Mouse (Mus musculus) forebrain, postnatal 0 days (tissue): ENCODE results near the gene Ubxn7. TPM values are rescaled to one million over a fixed set of nuclear protein-coding genes. Genes with fewer than 3 reads are reported as not detected.

Experiments used
- ATAC-seq: fragments of 200-750 bp; cut with Nextera tagmentation; 2 replicates; pipeline ENCODE4 v1.8.0; 2017; ENCODE audit warnings: mild to moderate bottlenecking, moderate library complexity
- DNase-seq: peaks from one replicate; pipeline ENCODE4 v3.0.0-alpha.2; 2015
- H3K27ac ChIP-seq: fragments of 300-500 bp; sonication (generic); 2 replicates; pipeline ENCODE4 v1.5.1; 2014; ENCODE audit warnings: low read depth, mild to moderate bottlenecking, antibody characterized with exemption, low read length, moderate library complexity, mixed read lengths
- H3K27me3 ChIP-seq: fragments of 300-500 bp; sonication (generic); 2 replicates; pipeline ENCODE4 v1.6.1; 2014; ENCODE audit warnings: mild to moderate bottlenecking, low read length, mixed read lengths; ENCODE audit not compliant: insufficient read depth
- H3K36me3 ChIP-seq: fragments of 300-500 bp; sonication (generic); 2 replicates; pipeline ENCODE4 v1.6.1; 2014; ENCODE audit warnings: mild to moderate bottlenecking, moderate library complexity; ENCODE audit not compliant: insufficient read depth
- H3K4me1 ChIP-seq: fragments of 300-500 bp; sonication (generic); 2 replicates; pipeline ENCODE4 v1.6.1; 2014; ENCODE audit warnings: antibody characterized with exemption; ENCODE audit not compliant: insufficient read depth
- H3K4me2 ChIP-seq: fragments of 300-500 bp; sonication (generic); 2 replicates; pipeline ENCODE4 v1.6.1; 2014; ENCODE audit warnings: low read depth, mild to moderate bottlenecking, moderate library complexity
- H3K4me3 ChIP-seq: fragments of 300-500 bp; sonication (generic); 2 replicates; pipeline ENCODE4 v1.5.1; 2014; ENCODE audit warnings: low read depth, low read length, mixed read lengths
- H3K9ac ChIP-seq: fragments of 300-500 bp; sonication (generic); 2 replicates; pipeline ENCODE4 v1.6.1; 2014; ENCODE audit warnings: mild to moderate bottlenecking
- H3K9me3 ChIP-seq: fragments of 300-500 bp; sonication (generic); 2 replicates; pipeline ENCODE4 v1.6.1; 2016; ENCODE audit warnings: low read length
- CTCF ChIP-seq: sonication (generic); IDR thresholded peaks from 2 replicates; pipeline ENCODE4 v1.5.1; 2016; ENCODE audit warnings: antibody characterized with exemption, control low read depth, low read depth
- WGBS: fragments of 180-500 bp; shearing (Covaris S2); extraction: QIAGEN DNeasy Blood & Tissue Kit; methylation state at CpG from one replicate; pipeline ENCODE4 v1.1.7; 2014; 5-methylcytosine and 5-hydroxymethylcytosine counted together
- polyA plus RNA-seq: library from polyadenylated mRNA; unstranded; fragments of >200 nt; fragmentation: Nextera tagmentation; extraction: Ambion mirVana; gene quantifications from 2 replicates; pipeline ENCODE4 v1.2.1, GENCODE M21; 2015
- total RNA-seq: library from RNA; depleted of rRNA; stranded (reverse); fragments of >200 nt; gene quantifications from 2 replicates; pipeline ENCODE4 v1.2.3, GENCODE M21; 2014

Gene Ubxn7
- total and polyA plus RNA-seq, 2 experiments from 2014 or later: 10.5 to 42.5 TPM

DNA sequence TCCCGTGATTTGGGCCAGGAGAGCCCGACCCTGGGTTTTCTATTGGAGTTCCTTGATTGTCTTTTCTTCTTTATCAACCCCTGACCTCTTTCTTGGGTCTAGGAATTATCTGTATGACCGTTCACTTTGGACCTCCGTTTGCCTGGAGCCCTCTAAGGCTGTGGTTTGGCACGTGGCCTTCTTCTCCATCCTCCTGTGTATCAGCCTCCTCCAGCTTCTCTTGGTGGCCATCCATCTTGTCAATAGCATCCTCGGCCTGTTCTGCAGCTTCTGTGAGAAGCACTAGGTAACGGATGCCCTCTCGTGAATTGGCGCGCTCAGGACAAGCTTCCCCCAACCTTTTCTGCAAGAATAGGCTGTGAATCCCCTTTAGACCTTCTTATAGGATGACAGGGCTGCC, 75.7 kb downstream of the Ubxn7 start:
- H3K27ac ChIP-seq: no peak overlapping the region
- no peaks in the 10 kb centered on the region for H3K36me3 ChIP-seq
- H3K4me3 ChIP-seq: no peak overlapping the region
- no peak overlapping the region for H3K4me2 ChIP-seq
- H3K27me3 ChIP-seq: no peaks in the 10 kb centered on the region
- H3K9me3 ChIP-seq: no peaks in the 10 kb centered on the region
- no peak overlapping the region for H3K9ac ChIP-seq
- no peaks in the 10 kb centered on the region for H3K4me1 ChIP-seq
- WGBS: 84% methylated on average over 10 of the region's 10 CpGs
- no peak for DNase-seq
- TF ChIP-seq CTCF: no peak
- ATAC-seq: no peak

- 71% methylated on average over 1 of the region's 1 CpGs for WGBS
- TF ChIP-seq CTCF: no peak
- Histone ChIP-seq H3K4me2 (no peak overlapping the region), H3K27me3 (no peaks in the 10 kb centered on the region), H3K9ac (no peak overlapping the region), H3K36me3 (no peaks in the 10 kb centered on the region), H3K9me3 (no peaks in the 10 kb centered on the region), H3K4me3 (no peak overlapping the region), H3K27ac (no peak overlapping the region), H3K4me1 (0 out of 2 replicates have a peak, but pooled peaks cover 8% of the 10 kb centered on the region)
- ATAC-seq: no peak
- no peak for DNase-seq
These were observed 85.4 kb downstream of the Ubxn7 start for GRCm38 (mm10) chr16:32417457-32417856.

DNA sequence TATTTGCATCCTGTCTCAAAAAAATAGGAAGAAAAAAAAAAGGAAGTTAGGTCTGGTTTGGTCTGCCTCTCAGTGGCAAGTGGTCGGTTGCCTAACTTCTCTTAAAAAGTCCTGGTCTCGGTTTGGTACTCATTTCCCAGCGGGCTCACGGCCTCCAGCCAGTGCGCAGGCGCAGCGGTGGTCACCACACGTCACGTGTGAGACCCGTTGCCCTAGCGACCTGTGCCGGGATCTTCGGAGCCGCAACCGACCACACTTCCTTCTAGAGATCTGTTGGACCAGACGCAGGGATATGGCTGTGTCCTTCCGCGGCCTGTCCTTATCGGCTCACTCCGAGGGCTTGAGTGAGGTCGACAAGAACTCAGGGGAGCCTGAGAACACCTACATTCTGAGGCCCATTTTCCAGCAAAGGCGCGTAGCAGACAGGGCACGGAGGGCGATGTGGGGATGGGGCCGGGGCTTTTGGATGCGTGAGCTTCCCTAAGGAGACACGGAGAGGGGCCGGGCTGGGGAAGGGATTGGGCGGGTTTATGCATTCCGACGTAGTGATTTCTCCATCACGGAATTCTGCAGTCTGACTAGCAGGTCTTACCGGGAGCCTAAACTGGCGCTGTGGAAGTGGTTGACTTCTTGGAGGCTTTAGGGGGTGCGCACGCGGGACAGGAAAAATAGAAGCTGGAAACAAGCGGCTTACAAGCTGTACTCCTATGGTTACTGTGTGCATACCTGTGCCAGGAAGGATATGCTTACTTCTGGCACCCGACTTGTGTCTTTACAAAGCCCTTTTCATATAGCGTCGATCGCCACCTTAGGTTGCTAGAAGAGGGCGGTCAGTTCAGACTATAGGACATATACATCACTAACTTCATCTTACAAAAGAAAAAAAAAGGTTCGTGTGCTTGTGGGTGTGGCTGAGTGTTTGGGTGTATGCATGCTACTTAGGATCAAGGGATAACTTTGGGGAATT, 87.7 kb downstream of the Ubxn7 start, which contains the start of gene Tctex1d2:
Tctex1d2 (plus strand) TSS at position 186 of the 967 bp plus-strand sequence.
- Histone ChIP-seq H3K4me1 (0 out of 2 replicates have a peak, but pooled peaks cover 8% of the 10 kb centered on the region), H3K36me3 (no peaks in the 10 kb centered on the region), H3K9me3 (no peaks in the 10 kb centered on the region), H3K4me3 (peak within 1 kb of the TSS; percentile 54), H3K27ac (peak within 1 kb of the TSS; percentile 87), H3K9ac (peak within 1 kb of the TSS; percentile 66), H3K4me2 (peak within 1 kb of the TSS; percentile 65), H3K27me3 (no peaks in the 10 kb centered on the region)
- 2% methylated on average over 45 of the region's 45 CpGs for WGBS
- peak; percentile 12; the same call in 1 of the 2 replicates for TF ChIP-seq CTCF
- DNase-seq (peak; percentile 94), ATAC-seq (peak; percentile 98)

GRCm38 (mm10) chr16:32427506-32427905, 95.4 kb downstream of the Ubxn7 start:
- no peak overlapping the region for H3K4me2 ChIP-seq
- TF ChIP-seq CTCF: no peak
- 92% methylated on average over 3 of the region's 3 CpGs for WGBS
- H3K27ac ChIP-seq: no peak overlapping the region
- ATAC-seq (no peak), DNase-seq (no peak)
- no peaks in the 10 kb centered on the region for H3K9me3 ChIP-seq
- no peak overlapping the region for H3K9ac ChIP-seq
- H3K27me3 ChIP-seq: no peaks in the 10 kb centered on the region
- no peaks in the 10 kb centered on the region for H3K36me3 ChIP-seq
- H3K4me1 ChIP-seq: peaks cover 15% of the 10 kb centered on the region
- H3K4me3 ChIP-seq: no peak overlapping the region

- peak within 1 kb of the TSS; percentile 89 for H3K27ac ChIP-seq
- no peaks in the 10 kb centered on the region for H3K36me3 ChIP-seq
- ATAC-seq: peak; percentile 99
- peaks cover 15% of the 10 kb centered on the region for H3K4me1 ChIP-seq
- WGBS: under 1% methylated on average over 54 of the region's 54 CpGs
- peak within 1 kb of the TSS; percentile 80 for H3K9ac ChIP-seq
- H3K9me3 ChIP-seq: no peaks in the 10 kb centered on the region
- H3K27me3 ChIP-seq: no peaks in the 10 kb centered on the region
- H3K4me3 ChIP-seq: peak within 1 kb of the TSS; percentile 78
- TF ChIP-seq CTCF: peak; percentile 60
- DNase-seq: peak; percentile 93
- H3K4me2 ChIP-seq: peak within 1 kb of the TSS; percentile 66
These were observed 98.5 kb downstream of the Ubxn7 start, which contains the start of gene Pcyt1a for GRCm38 (mm10) chr16:32430474-32431046. TSS of gene Pcyt1a (plus strand) at chr16:32430921.

DNA sequence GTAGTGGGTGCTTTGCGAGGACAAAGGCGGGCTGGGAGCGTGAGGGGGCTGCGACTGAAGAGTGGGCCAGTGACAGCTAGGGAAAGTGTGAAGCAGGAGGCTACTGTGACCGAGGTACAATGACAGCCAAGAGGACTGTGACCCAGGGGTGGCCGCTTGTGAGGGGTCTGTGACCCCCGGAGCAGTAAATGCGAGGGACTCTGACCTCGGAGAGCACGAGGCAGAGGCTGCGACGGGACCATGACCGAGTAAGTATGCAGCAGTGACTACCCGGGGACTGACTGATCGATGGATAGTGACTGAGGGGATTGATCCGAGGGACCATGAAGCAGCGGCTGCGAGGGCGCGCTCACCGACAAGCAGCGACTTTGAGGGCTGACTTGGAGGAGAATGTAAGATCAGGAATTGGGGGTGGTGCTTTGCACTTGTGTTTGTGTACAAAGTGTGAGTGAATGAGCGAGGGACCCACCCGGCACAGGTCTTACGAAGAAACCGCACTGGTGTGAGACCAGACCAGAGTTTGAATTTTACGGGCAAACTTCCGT, 99.1 kb downstream of the Ubxn7 start:
- peak overlapping the region; percentile 89 for H3K27ac ChIP-seq
- peak overlapping the region; percentile 66 for H3K4me2 ChIP-seq
- ATAC-seq: no peak
- no peaks in the 10 kb centered on the region for H3K9me3 ChIP-seq
- H3K9ac ChIP-seq: peak overlapping the region; percentile 80
- H3K4me3 ChIP-seq: peak overlapping the region; percentile 78
- TF ChIP-seq CTCF: no peak
- peaks cover 15% of the 10 kb centered on the region for H3K4me1 ChIP-seq
- no peak for DNase-seq
- H3K36me3 ChIP-seq: no peaks in the 10 kb centered on the region
- WGBS: under 1% methylated on average over 28 of the region's 28 CpGs
- no peaks in the 10 kb centered on the region for H3K27me3 ChIP-seq

GRCm38 (mm10) chr16:32431926-32432325, 99.9 kb downstream of the Ubxn7 start:
- peak overlapping the region; percentile 66 for H3K4me2 ChIP-seq
- H3K36me3 ChIP-seq: no peaks in the 10 kb centered on the region
- no peak for TF ChIP-seq CTCF
- 86% methylated on average over 1 of the region's 1 CpGs for WGBS
- ATAC-seq (no peak), DNase-seq (no peak)
- no peak overlapping the region for H3K9ac ChIP-seq
- peaks cover 15% of the 10 kb centered on the region for H3K4me1 ChIP-seq
- H3K27ac ChIP-seq: no peak overlapping the region
- H3K9me3 ChIP-seq: no peaks in the 10 kb centered on the region
- no peak overlapping the region; the same call in 1 of the 2 replicates for H3K4me3 ChIP-seq
- no peaks in the 10 kb centered on the region for H3K27me3 ChIP-seq
